Mouse (Mus musculus): ENCODE results near the gene Rnf216.

Rnf216 gene

DNA sequence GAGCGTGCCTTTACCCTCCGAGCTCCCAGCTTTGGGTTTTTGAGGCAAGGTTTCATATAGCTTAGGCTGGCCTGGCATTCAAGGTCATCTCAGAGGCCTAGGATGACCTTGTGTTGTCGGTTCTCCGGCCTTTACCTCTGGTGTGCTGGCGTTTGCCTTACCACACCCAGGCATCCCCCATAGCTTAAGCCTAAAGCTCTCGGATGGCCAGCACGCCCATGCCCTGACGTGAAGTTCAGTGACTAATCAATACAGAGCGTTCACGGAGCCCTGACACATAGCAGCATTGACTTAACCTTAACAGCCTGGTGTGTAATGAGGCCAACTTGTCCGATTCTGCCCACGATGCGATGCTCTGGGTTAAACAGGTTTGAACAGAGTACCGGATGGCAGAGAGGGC, 154.3 kb downstream of the Rnf216 start:
- no peak for DNase-seq

DNA sequence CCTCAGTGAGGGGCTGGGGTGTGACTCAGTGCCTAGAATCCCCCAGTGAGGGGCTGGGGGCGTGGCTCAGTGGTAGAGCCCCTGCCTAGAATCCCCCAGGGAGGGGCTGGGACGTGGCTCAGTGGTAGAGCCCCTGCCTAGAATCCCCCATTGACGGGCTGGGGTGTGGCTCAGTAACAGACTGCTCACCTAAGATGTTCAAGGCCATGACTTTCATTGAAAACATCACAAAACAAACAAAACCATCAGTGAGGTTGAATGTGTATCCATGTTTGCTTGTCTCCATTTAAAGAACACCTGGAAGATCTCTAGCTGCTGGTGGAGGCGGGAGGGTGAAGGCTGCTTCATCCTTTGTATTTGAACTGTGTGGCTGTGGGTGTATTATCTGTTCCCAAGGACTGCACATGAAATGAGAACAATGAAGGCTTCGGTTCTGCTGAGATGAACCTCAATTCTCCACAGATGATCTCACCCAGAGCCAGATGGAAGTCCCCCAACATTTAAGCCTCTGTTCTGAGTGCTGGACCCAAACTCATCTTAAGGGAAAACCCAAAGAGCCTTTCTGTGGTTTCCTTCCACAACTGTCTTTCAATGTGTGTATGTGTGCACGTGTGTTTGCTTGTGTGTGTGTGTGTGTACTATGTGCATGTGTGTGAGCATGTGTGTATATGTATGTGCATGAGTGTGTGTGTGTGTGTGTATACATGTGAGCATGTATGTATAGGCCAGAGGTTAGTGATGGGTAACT, 155.7 kb downstream of the Rnf216 start:
- no peak for DNase-seq

DNA sequence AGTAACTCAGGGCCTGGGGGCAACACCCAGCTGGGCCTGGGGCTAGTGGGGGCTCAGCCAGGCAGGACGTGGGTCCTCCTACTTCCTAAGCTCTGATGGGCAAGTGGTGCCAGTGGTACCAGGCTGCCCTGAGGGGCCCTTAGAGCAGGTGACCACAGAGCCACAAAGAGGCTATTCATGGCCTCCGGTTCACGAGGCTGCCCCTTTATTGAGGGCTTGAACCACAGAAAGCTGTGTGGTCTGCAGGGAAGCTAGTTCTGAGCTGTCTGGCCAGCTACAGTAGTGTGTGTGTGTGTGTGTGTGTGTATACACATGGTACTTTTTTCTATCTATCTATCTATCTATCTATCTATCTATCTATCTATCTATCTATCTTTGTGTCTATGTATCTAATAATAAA, 159.2 kb downstream of the Rnf216 start:
- DNase-seq = no peak

DNA sequence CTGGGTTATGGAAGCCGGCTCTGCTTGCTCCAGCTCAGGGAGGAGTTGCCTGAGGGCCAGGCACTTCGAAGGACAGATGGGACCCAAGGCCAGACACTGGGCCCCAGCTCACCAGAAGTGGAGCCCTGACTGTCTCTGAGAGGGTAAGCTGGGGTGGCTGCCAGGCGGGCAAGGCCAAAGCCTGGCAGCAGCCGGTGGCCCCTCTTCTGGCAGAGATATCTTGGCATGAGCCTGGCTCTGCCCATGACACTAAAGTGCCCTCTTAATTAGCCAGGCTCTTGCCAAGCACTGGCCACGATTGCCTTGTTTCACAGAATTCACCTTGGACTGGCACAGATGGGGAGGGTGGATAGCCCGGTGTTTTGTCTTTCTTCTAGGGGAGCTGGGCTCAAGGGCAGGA, 162.4 kb downstream of the Rnf216 start:
- no peak for DNase-seq

DNA sequence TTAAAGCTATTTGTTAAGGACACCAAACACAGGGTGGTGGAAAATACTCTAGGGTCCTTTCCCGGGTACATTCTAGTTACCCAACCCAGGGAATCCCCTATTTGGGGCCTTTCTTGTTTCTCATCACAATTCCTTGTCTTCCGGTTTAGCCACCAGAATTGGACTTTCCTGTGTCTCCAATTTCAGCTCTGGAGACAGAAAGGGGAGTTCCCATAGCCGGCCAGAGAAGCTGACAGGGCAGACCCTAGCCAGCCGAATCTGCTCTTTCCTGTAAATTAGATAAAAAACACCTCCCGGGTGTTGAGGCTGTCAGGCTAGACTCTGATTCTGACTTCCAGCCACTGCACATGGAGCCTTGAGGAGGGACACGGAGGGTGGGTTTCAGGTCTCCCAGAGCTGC, 163.2 kb downstream of the Rnf216 start:
- no peak for DNase-seq

DNA sequence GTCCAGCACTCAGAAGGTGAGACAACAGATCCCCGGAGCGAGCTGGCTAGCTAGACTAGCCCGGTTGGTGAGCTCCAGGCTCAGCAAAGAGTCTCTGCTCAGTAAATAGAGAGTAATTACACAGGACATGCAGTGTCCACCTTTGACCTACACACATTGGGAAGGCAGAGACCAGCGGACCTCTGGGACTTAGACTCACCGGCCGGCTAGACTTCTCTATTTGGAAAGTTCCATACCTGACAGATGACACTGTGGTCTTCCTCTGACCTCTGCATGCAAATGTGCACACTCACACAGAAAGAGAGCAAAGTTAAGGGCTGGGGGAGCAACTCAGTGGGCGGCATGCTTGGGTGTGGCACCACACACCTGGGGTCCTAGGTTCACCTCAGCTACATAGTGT, 165.3 kb downstream of the Rnf216 start:
- no peak for DNase-seq

DNA sequence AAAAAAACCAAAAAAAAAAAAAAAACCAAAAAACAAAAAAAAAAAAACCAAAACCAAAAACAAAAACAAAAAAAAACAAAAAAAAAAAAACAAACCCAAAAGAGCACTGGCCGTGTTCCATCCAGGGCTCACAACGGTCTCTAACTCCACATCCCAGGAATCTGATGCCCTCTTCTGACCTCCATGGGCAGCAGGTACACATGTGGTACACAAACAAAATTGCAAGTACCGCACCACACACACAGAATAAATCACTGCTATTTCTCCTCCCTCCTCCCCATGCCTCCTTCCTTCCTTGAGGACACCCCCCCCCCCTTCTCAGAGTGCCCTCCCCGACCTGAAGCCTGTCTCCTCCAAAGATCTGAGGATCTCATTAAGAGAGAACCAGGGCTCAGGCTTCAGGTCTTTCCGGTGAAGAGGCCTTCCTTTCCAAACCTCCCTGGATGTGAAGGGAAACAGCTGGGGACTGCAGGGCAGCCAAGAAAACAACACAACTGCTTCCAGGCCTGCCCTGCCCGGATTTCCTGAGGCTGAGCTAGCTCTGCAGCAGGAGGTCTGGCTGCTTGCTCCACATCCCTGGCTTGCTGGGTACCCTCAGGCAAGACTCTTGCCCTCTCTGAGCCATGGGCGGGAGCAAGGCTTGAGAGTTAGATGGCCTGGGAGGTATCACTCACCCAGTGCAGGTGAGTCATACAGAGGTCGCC, 167.7 kb downstream of the Rnf216 start:
- no peak for DNase-seq
